Mouse (Mus musculus) cortical plate, adult 2 months (tissue): Measurements from ENCODE around the gene Lce1a1. TPM values are rescaled to one million over a fixed set of nuclear protein-coding genes. Genes with fewer than 3 reads are reported as not detected.

ENCODE experiments used
- H3K27ac ChIP-seq: fragments of 200-500 bp; 2 replicates; pipeline ENCODE4 v1.5.1; 2012; ENCODE audit warnings: low read length, control low read depth, inconsistent platforms; ENCODE audit not compliant: insufficient read depth
- H3K4me1 ChIP-seq: fragments of 200-500 bp; 2 replicates; pipeline ENCODE4 v1.6.1; 2011; ENCODE audit warnings: low read length; ENCODE audit not compliant: control insufficient read depth, insufficient read depth
- H3K4me3 ChIP-seq: fragments of 200-500 bp; 2 replicates; pipeline ENCODE4 v1.5.1; 2011; ENCODE audit warnings: mild to moderate bottlenecking, low read length, control low read depth; ENCODE audit not compliant: insufficient read depth
- CTCF ChIP-seq: fragments of 200-500 bp; IDR thresholded peaks from 2 replicates; pipeline ENCODE4 v1.5.1; 2011; ENCODE audit warnings: mild to moderate bottlenecking, control low read depth, low read length; ENCODE audit not compliant: insufficient read depth; ENCODE audit errors: extremely low read depth
- POLR2A ChIP-seq: fragments of 200-500 bp; IDR thresholded peaks from 2 replicates; pipeline ENCODE4 v1.6.1; 2011; ENCODE audit warnings: mild to moderate bottlenecking, low read length, control low read depth; ENCODE audit not compliant: insufficient read depth; ENCODE audit errors: extremely low read depth
- polyA plus RNA-seq: library from polyadenylated mRNA; depleted of rRNA; stranded (reverse); fragments of >200 nt; gene quantifications from 2 replicates; pipeline ENCODE4 v1.2.3, GENCODE M21; 2012; rRNA removed

The Lce1a1 gene
- polyA plus RNA-seq, 1 experiment, result not detected

DNA sequence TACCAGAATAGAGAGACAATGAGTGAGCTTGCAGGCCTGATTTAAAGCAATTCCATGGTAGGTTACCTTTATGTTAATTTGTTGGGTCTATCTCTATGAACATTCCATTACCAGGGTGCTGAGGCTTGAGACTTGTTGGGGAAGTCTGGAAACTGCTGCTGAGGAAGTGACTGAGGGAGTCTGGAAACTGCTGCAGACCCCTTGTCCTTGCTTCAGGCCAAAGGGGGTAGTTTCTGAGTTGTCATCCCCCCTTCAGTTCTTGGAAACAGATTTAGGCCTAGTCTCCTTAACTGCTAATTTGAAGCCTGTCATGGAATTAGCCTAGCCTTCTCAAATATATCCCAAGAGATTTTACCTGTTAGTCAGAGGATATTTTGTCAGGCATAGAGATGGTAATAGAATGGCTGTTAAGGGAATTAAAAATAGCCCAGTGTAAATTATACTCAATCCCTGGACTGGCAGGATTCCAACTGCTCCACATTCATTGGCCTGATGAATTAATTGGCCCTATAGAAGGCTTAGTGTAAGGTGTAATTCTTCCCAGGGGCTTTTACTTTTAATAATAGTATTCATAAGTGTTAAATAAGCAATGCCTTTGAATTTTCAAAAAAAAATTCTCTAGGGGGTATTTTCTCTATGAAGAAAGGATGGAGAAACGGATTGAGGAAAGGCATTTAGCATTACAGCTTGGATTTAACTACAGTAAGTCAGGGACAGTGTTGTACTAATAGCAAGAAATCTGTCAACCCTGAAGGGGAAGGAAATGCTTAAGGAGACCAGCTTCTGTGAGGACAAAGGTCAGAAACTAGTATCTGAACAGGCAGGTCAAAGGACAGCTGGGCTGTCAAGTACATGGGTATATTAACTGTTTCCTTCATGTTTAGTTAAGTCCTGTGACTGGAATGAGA lies 10.1 kb downstream of the Lce1a1 start:
- Histone ChIP-seq H3K4me1 (no peaks in the 10 kb centered on the region), H3K4me3 (no peak overlapping the region), H3K27ac (no peak overlapping the region)
- TF ChIP-seq CTCF (no peak), POLR2A (no peak)

DNA sequence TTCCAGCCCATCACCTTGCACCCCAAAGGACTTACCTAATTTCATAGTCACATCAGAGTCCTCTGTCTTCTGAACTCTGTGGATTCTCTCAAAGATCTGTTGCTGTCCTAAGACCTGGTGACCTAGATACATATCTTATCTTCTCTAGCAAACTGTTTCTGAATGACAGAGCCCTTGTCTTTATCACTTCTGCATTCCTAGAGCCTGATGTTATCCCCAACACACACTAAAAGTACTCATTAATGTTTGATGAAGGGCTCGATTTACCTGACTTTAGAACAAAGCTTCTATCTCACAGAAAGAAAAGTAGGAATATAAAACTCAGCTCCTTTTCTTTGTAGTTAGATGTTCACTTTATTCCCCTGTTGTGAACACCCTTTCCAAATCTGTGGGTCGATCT lies 26.5 kb downstream of the Lce1a1 start, which contains the start of gene Lce6a:
Gene Lce6a, minus strand, starts transcription at position 101 of the 400 bp plus-strand sequence.
- Histone ChIP-seq H3K4me3 (no peak within 1 kb of the TSS), H3K27ac (no peak within 1 kb of the TSS)
- TF ChIP-seq POLR2A (no peak), CTCF (no peak)

GRCm38 (mm10) chr3:92609804-92610203 lies 38.3 kb downstream of the Lce1a1 start:
- no peak overlapping the region for H3K4me3 ChIP-seq
- no peaks in the 10 kb centered on the region for H3K4me1 ChIP-seq
- H3K27ac ChIP-seq, result no peak overlapping the region
- TF ChIP-seq CTCF (no peak), POLR2A (no peak)

More for the DNA sequence above, 26.5 kb downstream of the Lce1a1 start, which contains the start of gene Lce6a:
- H3K4me1 ChIP-seq, result no peaks in the 10 kb centered on the region

DNA sequence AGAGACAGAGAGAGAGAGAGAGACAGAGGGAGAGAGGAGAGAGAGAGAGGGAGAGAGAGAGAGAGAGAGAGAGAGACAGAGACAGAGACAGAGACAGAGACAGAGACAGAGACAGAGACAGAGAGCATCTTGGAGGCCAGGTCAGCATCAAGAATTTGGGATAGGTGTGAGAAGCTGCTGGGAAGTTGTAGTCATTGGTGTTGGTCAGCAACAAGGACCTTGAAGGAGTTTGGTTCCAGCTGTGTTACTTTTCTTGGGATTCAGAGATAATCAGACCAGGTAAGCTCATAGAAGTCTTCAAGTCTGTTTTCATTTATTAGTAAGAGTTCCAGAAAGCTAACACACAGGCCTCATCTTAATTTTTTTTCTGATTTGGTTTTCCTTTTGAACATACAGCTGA lies 40.7 kb downstream of the Lce1a1 start, which contains the start of gene 2210017I01Rik:
Gene 2210017I01Rik, minus strand, starts transcription at position 101 of the 400 bp plus-strand sequence.
- TF ChIP-seq CTCF, result no peak
- no peak for TF ChIP-seq POLR2A
- no peaks in the 10 kb centered on the region for H3K4me1 ChIP-seq
- no peak within 1 kb of the TSS for H3K27ac ChIP-seq
- H3K4me3 ChIP-seq, result no peak within 1 kb of the TSS

- TF ChIP-seq CTCF (no peak), POLR2A (no peak)
- H3K27ac ChIP-seq, result no peak overlapping the region
- H3K4me3 ChIP-seq, result no peak overlapping the region
- no peaks in the 10 kb centered on the region for H3K4me1 ChIP-seq
These were observed 45.9 kb downstream of the Lce1a1 start for GRCm38 (mm10) chr3:92602169-92602568.

DNA sequence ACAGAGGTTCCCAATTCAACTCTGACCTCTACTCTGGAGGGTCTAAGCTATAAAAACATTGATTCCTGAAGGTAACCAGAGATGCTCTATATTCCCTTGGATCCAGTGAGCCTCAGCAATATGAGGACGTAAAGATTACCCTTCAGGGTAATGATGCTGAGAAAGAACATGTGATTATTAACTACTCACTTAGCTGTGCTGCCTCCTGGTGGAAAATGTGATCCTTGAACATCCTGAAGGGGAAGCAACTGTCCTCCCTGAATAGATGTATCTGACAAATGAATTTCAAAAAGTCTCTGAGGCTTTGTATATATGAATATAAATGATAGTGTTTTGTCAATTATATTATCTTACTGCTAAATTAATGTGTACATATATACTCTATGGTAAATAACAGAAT lies 47.7 kb downstream of the Lce1a1 start:
- no peak overlapping the region for H3K27ac ChIP-seq
- TF ChIP-seq CTCF (no peak), POLR2A (no peak)
- no peaks in the 10 kb centered on the region for H3K4me1 ChIP-seq
- no peak overlapping the region for H3K4me3 ChIP-seq

DNA sequence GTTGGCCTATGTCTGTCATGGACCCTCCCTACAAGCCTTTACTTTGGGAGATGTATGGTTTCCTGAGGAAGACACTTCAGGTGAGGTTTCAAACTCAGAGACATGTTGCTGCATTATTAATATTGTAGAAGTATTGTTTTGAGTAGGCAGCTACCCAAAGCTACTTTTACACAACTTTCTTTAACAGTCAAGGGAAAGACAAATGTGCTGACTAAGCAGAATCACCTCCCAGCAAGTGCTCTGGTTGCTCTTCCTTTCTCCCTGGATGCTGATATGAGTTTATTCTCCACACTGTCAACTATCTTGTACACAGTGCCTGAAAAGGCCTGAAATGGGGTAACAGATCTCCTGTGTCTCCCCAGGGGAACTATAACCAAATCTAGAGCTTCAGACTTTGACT lies 48.1 kb downstream of the Lce1a1 start:
- H3K4me1 ChIP-seq, result no peaks in the 10 kb centered on the region
- no peak overlapping the region for H3K27ac ChIP-seq
- TF ChIP-seq CTCF (no peak), POLR2A (no peak)
- no peak overlapping the region for H3K4me3 ChIP-seq

DNA sequence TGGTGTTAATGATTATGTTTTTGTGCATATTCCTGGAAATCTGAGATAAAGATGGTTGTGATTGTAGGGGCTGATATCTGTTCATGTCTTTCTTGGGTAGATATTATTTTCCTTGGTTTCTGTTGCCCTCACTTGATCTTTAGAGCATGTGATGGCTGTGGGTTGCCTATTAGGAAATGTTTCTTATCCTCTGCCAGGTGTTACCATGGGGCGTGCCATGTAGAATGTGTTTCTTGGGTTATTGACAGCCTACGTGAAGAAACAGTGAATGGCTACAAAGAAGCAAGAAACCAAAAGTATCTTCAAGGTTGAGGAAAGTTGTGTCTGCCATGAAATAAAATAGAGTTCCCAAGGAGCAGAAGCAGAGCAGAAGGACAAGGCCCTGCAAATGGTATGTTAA lies 49.7 kb downstream of the Lce1a1 start:
- H3K27ac ChIP-seq, result no peak overlapping the region
- TF ChIP-seq CTCF, result no peak
- no peak for TF ChIP-seq POLR2A
- H3K4me1 ChIP-seq, result no peaks in the 10 kb centered on the region
- no peak overlapping the region for H3K4me3 ChIP-seq

Other genes starting within 250 kb of the Lce1a1 start
- gene Sprr2i, start 240.3 kb downstream of the Lce1a1 start, polyA plus RNA-seq, result not detected in 2 replicates
- not detected in 2 replicates for gene Sprr2j-ps, start 230.2 kb downstream of the Lce1a1 start, polyA plus RNA-seq
- 11.5 TPM in 2 replicates for gene Gm9774, start 218.9 kb downstream of the Lce1a1 start, polyA plus RNA-seq
- not detected in 2 replicates for gene Sprr2k, start 215.7 kb downstream of the Lce1a1 start, polyA plus RNA-seq
- not detected in 2 replicates for gene Sprr1b, start 209.5 kb downstream of the Lce1a1 start, polyA plus RNA-seq
- not detected in 2 replicates for gene Sprr3, start 189.6 kb downstream of the Lce1a1 start, polyA plus RNA-seq
- gene Sprr1a, start 162.4 kb downstream of the Lce1a1 start, polyA plus RNA-seq, result 0.26 and 0.42 TPM in 2 replicates
- not detected in 2 replicates for gene Sprr4, start 147.8 kb downstream of the Lce1a1 start, polyA plus RNA-seq
- gene 2310046K23Rik, start 113.8 kb downstream of the Lce1a1 start, polyA plus RNA-seq, result not detected in 2 replicates
- gene Ivl, start 74.6 kb downstream of the Lce1a1 start, polyA plus RNA-seq, result not detected in 2 replicates
- not detected in 2 replicates for gene Smcp, start 59.3 kb downstream of the Lce1a1 start, polyA plus RNA-seq
- not detected in 2 replicates for gene 2210017I01Rik, start 40.8 kb downstream of the Lce1a1 start, polyA plus RNA-seq
- not detected in 2 replicates for gene Lce6a, start 26.6 kb downstream of the Lce1a1 start, polyA plus RNA-seq
- not detected in 2 replicates for gene Lce1b, start 8.6 kb upstream of the Lce1a1 start, polyA plus RNA-seq
- gene Lce1a2, start 22.0 kb upstream of the Lce1a1 start, polyA plus RNA-seq, result not detected in 2 replicates
- gene Lce1c, start 30.9 kb upstream of the Lce1a1 start, polyA plus RNA-seq, result not detected in 2 replicates
- not detected in 2 replicates for gene Lce1d, start 38.9 kb upstream of the Lce1a1 start, polyA plus RNA-seq
- not detected in 2 replicates for gene Lce1e, start 60.8 kb upstream of the Lce1a1 start, polyA plus RNA-seq
- not detected in 2 replicates for gene Lce1f, start 72.0 kb upstream of the Lce1a1 start, polyA plus RNA-seq
- not detected in 2 replicates for gene Gm38119, start 90.8 kb upstream of the Lce1a1 start, polyA plus RNA-seq
- gene Lce1g, start 104.0 kb upstream of the Lce1a1 start, polyA plus RNA-seq, result not detected in 2 replicates
- gene Lce1h, start 116.8 kb upstream of the Lce1a1 start, polyA plus RNA-seq, result not detected in 2 replicates
- not detected in 2 replicates for gene Lce1i, start 130.6 kb upstream of the Lce1a1 start, polyA plus RNA-seq
- not detected in 2 replicates for gene Lce1j, start 142.2 kb upstream of the Lce1a1 start, polyA plus RNA-seq
- not detected in 2 replicates for gene Lce1k, start 159.6 kb upstream of the Lce1a1 start, polyA plus RNA-seq
- not detected in 2 replicates for gene Kprp, start 178.9 kb upstream of the Lce1a1 start, polyA plus RNA-seq
- not detected in 2 replicates for gene Lce1l, start 203.0 kb upstream of the Lce1a1 start, polyA plus RNA-seq
- not detected in 2 replicates for gene 2310050C09Rik, start 221.9 kb upstream of the Lce1a1 start, polyA plus RNA-seq